Mouse (Mus musculus) cerebellum, postnatal 25 days (tissue): ENCODE measurements around the gene Gm3526.
"Not testable (repeated sequence)": the region's sequence is repeated elsewhere in the genome, so short reads cannot be mapped to it uniquely, and the experiment has no call there.

Experiments
- DNase-seq, 2 experiments: peaks; one replicate each; pipeline ENCODE4 v3.0.0; 2021; ENCODE audit warnings: mixed read lengths in 2 of 2

Gene Gm3526

GRCm38 (mm10) chr14:5260480-5260879, at the start of gene Gm3526:
TSS of gene Gm3526 (minus strand) at chr14:5260580.
- not testable (repeated sequence) for DNase-seq
